Mouse (Mus musculus) limb, embryonic 10.5 days (tissue): ENCODE data around the gene Was. TPM values are rescaled to one million over a fixed set of nuclear protein-coding genes. Genes with fewer than 3 reads are reported as not detected.
"Not testable (repeated sequence)": the region's sequence is repeated elsewhere in the genome, so short reads cannot be mapped to it uniquely, and the experiment has no call there.

Experiments
- DNase-seq: peaks from one replicate; pipeline ENCODE4 v3.0.0-alpha.2; 2017; ENCODE audit warnings: low spot score
- H3K27ac ChIP-seq: fragments of 300-500 bp; sonication (generic); 2 replicates; pipeline ENCODE4 v1.5.1; 2016; ENCODE audit warnings: mild to moderate bottlenecking
- H3K27me3 ChIP-seq: fragments of 300-500 bp; sonication (generic); 2 replicates; pipeline ENCODE4 v1.6.1; 2016; ENCODE audit warnings: low read depth, mild to moderate bottlenecking; ENCODE audit not compliant: poor library complexity, severe bottlenecking
- H3K36me3 ChIP-seq: fragments of 300-500 bp; sonication (generic); 2 replicates; pipeline ENCODE4 v1.6.1; 2016; ENCODE audit warnings: mild to moderate bottlenecking, moderate library complexity
- H3K4me1 ChIP-seq: fragments of 300-500 bp; sonication (generic); 2 replicates; pipeline ENCODE4 v1.6.1; 2016
- H3K4me3 ChIP-seq: fragments of 300-500 bp; sonication (generic); 2 replicates; pipeline ENCODE4 v1.5.1; 2016; ENCODE audit warnings: mild to moderate bottlenecking, moderate library complexity
- H3K9me3 ChIP-seq: fragments of 300-500 bp; sonication (generic); replicated peaks from 2 replicates; pipeline ENCODE4 v1.6.1; 2016; ENCODE audit warnings: mild to moderate bottlenecking
- WGBS: fragments of 180-500 bp; shearing (Covaris S2); methylation state at CpG from one replicate; pipeline ENCODE4 v1.1.7; 2016; 5-methylcytosine and 5-hydroxymethylcytosine counted together
- polyA plus RNA-seq: library from polyadenylated mRNA; unstranded; fragments of >200 nt; fragmentation: Nextera tagmentation; extraction: Ambion mirVana; gene quantifications from 2 replicates; pipeline ENCODE4 v1.2.1, GENCODE M21; 2016

The Was gene
- polyA plus RNA-seq, 1 experiment from 2014 or later = 0.18 TPM

DNA sequence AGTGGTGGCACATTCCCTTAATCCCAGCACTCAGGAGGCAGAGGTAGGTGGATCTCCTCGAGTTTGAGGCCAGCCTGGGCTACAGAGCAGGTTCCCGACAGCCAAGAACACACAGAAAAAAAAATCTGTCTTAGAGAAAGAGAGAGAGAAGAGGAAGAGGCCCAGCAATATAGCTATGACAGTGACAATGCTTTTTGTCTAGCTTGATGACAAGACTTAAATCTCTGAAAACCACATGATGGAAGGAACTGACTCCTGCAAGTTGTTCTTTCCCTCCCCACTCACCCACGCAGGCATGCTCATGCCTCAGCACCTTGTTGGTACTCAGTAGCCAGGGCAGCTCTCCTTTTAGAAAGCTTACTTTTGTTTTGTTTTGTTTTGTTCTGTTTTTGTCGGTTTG, 9.1 kb upstream of the Was start:
- Histone ChIP-seq H3K27me3 (no peaks in the 10 kb centered on the region), H3K27ac (no peak overlapping the region), H3K4me3 (no peak overlapping the region), H3K9me3 (no peaks in the 10 kb centered on the region), H3K36me3 (no peaks in the 10 kb centered on the region), H3K4me1 (peaks cover 6% of the 10 kb centered on the region; the same call in 1 of the 2 replicates)
- WGBS = 72% methylated on average over 4 of the region's 4 CpGs
- DNase-seq = no peak

DNA sequence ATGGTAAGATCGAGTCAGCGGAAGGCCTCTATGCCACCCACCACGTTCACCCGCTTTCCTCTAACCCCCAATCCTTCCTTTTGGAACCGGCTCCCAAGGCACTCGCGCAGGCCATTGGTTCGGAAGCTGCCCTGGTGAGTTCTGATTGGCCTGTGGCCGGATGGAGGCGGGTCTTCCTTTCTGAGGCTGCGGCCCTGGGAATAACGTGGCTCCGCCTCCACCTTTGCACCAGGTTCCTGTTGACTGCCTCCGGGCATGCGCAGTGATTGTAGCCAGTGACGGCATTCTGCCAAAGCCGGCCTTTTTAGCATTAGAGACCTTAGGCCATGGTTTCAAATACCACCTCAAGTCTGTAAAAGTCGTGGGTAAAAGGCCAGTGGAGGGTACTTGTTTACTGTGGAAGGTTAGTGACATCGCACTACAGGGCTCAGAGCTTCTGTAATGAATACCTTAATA, 6.5 kb upstream of the Was start:
- 8% methylated on average over 19 of the region's 19 CpGs for WGBS
- peak; percentile 88 for DNase-seq
- Histone ChIP-seq H3K27ac (peak overlapping the region; percentile 82), H3K4me1 (peaks cover 6% of the 10 kb centered on the region; the same call in 1 of the 2 replicates), H3K9me3 (no peaks in the 10 kb centered on the region), H3K27me3 (no peaks in the 10 kb centered on the region), H3K36me3 (no peaks in the 10 kb centered on the region), H3K4me3 (peak overlapping the region; percentile 43)

DNA sequence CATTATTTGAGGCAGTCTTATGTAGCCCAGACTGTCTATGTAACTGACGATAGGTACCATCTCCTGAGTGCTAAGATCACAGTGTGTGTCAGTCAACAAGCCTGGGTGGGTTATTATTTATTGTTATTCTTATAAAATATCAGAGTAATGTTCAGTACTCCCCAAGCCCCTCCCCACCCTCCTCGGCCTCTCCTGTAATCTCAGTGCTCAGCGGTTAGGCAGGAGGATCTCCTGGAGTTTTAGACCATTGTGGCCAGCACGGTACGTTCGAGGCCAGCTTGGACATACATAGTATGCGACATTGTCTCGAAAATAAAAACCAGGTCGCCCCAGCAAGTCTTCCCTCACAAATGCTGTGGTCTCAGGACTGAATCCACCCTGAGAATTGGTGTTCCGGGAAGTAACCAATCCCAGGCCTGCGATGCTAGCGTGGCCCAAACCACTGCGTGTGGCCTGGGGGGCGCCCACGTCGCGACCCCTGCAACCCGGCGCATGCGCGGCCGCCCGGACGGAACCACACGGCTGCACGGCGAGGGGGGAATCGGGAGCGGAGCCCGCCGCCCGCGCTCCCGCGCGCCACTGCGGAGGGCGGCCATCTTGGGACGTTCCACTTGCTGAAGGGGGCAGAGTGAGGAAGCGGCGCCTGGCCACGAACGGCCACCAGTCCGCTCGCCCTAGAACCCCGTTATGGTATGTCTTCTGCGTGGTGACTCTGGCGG, 5.9 kb upstream of the Was start:
- not testable (repeated sequence) for H3K27me3 ChIP-seq

DNA sequence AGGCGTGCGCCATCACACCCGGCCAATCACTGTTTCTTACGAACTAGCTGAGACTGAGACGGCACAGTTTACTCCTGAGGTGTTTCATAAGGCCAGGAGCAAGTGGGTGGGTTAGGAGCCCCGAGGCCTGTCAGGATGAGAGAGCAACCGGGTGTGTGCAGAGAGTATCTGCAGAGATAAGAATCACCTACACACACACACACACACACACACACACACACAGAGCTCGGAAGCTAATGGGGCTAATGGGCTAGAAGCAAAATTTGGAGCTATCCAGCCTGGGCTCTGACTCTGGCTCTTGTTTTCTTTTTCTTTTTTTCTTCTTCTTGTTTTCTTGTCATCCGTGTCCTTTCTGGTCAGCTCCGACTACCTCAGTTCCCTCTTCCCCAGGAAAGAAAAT, 5.2 kb upstream of the Was start:
- no peaks in the 10 kb centered on the region for H3K27me3 ChIP-seq
- peaks cover under 1% of the 10 kb centered on the region; the same call in 1 of the 2 replicates for H3K4me1 ChIP-seq
- peak overlapping the region; percentile 40 for H3K4me3 ChIP-seq
- DNase-seq = no peak
- 87% methylated on average over 10 of the region's 10 CpGs for WGBS
- H3K36me3 ChIP-seq = no peaks in the 10 kb centered on the region
- H3K27ac ChIP-seq = no peak overlapping the region
- H3K9me3 ChIP-seq = no peaks in the 10 kb centered on the region

More for the DNA sequence above, 5.9 kb upstream of the Was start:
- peak overlapping the region; percentile 43 for H3K4me3 ChIP-seq
- H3K27ac ChIP-seq = peak overlapping the region; percentile 82
- WGBS = 5% methylated on average over 28 of the region's 48 CpGs
- H3K4me1 ChIP-seq, H3K36me3 ChIP-seq, DNase-seq, H3K9me3 ChIP-seq: not testable (repeated sequence)

DNA sequence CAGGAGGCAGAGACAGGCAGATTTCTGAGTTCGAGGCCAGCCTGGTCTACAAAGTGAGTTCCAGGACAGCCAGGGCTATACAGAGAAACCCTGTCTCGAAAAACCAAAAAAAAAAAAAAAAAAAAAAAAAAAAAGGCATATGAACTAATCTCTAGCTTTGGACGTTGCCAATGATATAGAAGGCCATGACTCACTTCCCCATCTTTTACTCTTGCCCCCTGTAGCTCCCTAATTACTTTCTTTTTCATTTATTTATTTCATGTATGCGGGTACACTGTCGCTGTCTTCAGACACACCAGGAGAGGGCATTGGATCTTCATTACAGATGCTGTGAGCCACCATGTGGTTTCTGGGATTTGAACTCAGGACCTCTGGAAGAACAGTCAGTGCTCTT, 653 bp upstream of the Was start:
- H3K27ac ChIP-seq, H3K36me3 ChIP-seq, H3K9me3 ChIP-seq, H3K4me1 ChIP-seq, H3K27me3 ChIP-seq, DNase-seq, H3K4me3 ChIP-seq: not testable (repeated sequence)
- WGBS = 97% methylated on average over 4 of the region's 5 CpGs

DNA sequence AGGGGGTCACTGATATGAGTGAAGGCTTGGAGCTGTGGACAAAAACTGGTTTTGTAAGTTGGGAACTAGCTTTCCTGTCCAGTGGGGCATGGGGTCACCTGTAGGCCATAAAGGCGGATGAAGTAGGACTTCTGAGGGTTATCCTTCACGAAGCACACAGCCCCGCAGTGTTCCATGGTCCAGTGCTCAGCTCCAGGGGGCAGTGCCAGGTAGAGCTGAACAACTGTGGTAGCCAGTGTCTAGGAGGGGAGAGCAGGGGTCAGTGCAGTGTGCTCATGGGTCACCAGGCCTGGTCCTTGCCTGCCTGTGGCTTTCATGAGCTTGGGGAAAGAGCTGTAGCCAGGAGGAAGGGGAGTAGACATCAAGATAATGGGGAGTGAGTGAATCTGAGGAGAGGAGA, 552 bp downstream of the Was start:
- WGBS = 92% methylated on average over 3 of the region's 3 CpGs
- DNase-seq = no peak
- Histone ChIP-seq H3K4me1 (no peaks in the 10 kb centered on the region), H3K27ac (no peak overlapping the region), H3K4me3 (no peak overlapping the region), H3K9me3 (no peaks in the 10 kb centered on the region), H3K27me3 (no peaks in the 10 kb centered on the region), H3K36me3 (no peaks in the 10 kb centered on the region)

DNA sequence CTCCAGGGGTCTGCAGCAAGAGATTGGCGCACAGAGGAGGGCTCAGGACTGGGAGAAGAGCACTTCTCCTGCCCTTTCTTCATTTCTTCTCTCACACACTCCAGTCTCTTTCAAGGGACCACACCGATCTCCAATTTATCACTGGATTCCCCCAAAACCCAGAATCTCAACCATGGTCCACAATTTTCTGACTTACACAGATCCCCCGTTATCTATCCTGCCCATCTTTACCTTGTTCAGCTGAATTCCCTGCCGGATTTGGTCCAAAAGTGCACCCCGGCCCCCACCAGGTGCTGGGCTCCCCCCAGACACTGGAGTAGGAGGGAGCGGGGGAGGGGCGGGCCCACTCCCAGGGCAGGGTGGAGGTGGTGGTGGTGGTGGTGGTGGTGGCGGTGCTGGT, 4.7 kb downstream of the Was start:
- 91% methylated on average over 7 of the region's 8 CpGs for WGBS
- Histone ChIP-seq H3K4me3 (no peak overlapping the region), H3K36me3 (no peaks in the 10 kb centered on the region), H3K4me1 (no peaks in the 10 kb centered on the region), H3K9me3 (no peaks in the 10 kb centered on the region), H3K27ac (no peak overlapping the region), H3K27me3 (no peaks in the 10 kb centered on the region)
- no peak for DNase-seq

DNA sequence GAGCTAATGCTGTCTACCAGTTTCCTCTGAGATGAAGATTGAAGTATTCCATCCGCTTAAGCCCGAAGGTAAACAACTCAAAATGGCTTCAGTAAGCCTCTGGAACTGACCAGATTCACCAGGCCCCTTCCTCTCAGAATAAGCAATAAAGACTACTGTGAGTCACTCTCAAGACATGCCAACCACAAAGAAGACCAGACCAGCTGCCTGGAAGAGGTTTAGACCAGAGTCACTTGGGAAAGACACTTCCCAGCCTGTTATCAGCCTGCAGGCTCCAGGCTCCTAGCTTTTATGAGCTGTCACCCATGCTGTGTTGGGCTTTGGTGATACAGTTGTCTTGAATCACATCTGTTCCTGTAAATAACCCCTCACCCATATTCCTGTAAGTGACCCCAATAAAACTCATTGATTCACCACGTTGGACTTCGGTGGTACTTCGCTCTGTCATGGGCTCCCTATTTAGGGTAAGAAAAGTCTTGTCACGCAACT, 5.5 kb downstream of the Was start:
- 75% methylated on average over 6 of the region's 6 CpGs for WGBS
- no peak overlapping the region for H3K27ac ChIP-seq
- H3K27me3 ChIP-seq = no peaks in the 10 kb centered on the region
- no peak for DNase-seq
- no peaks in the 10 kb centered on the region for H3K9me3 ChIP-seq
- no peaks in the 10 kb centered on the region for H3K4me1 ChIP-seq
- H3K36me3 ChIP-seq = no peaks in the 10 kb centered on the region
- no peak overlapping the region for H3K4me3 ChIP-seq

DNA sequence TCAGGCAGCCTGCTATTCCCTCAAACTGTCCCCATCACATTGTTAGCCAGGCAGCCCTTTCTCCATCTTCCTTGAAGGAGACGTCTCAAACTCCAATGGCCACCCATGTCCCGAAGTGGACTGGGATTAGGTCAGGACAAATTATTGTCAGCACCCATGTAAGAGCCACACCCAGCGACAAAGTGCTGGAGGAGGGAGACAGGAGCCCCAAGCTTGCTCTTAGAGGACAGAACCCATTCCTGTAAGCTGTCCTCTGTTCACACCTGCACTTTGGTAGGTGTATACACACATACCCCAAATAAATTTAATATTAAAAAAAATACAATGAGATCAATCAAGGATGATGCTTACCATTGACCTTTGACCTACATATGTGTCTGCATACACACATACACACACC, 15.2 kb downstream of the Was start:
- Histone ChIP-seq H3K9me3 (no peaks in the 10 kb centered on the region), H3K27me3 (no peaks in the 10 kb centered on the region), H3K4me3 (peak overlapping the region; percentile 64), H3K4me1 (0 out of 2 replicates have a peak, but pooled peaks cover 5% of the 10 kb centered on the region), H3K27ac (peak overlapping the region; percentile 76), H3K36me3 (peaks cover 26% of the 10 kb centered on the region)
- DNase-seq = no peak
- 45% methylated on average over 3 of the region's 3 CpGs for WGBS

DNA sequence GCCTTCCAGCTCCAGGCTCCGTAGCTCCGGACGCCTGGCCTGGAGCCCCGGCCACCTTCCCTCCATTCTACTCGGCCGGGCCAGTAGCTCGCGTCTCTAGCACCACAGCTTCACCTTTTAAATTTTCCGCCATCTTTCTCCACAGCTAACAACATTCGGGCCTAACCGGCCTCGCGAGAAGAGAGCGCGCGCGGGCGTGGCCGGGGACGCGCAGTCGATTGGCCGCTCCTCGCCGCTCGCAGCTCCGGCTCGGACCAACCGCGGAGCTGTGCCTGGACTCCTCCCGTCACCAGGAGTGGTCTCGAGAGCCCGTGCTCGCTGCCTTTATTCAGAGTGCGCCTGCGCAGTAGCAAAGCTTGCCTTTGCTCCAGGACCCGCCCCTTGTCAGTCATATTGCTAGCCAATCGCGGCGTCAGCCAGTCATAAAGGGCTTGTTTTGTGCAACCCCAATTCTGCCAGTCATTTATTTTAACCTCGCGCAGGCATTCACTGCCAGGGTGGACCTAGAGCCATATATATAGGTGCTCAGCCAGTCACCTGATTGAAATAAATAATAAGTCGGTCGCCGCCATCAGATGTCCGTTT, 15.8 kb downstream of the Was start, which contains the start of gene Suv39h1:
TSS of gene Suv39h1 (minus strand) at position 331 of the 585 bp plus-strand sequence.
- Histone ChIP-seq H3K9me3 (no peaks in the 10 kb centered on the region), H3K4me3 (peak within 1 kb of the TSS; percentile 64), H3K36me3 (peaks cover 32% of the 10 kb centered on the region), H3K4me1 (0 out of 2 replicates have a peak, but pooled peaks cover 5% of the 10 kb centered on the region), H3K27me3 (no peaks in the 10 kb centered on the region), H3K27ac (peak within 1 kb of the TSS; percentile 91)
- peak; percentile 82 for DNase-seq
- 8% methylated on average over 46 of the region's 46 CpGs for WGBS

DNA sequence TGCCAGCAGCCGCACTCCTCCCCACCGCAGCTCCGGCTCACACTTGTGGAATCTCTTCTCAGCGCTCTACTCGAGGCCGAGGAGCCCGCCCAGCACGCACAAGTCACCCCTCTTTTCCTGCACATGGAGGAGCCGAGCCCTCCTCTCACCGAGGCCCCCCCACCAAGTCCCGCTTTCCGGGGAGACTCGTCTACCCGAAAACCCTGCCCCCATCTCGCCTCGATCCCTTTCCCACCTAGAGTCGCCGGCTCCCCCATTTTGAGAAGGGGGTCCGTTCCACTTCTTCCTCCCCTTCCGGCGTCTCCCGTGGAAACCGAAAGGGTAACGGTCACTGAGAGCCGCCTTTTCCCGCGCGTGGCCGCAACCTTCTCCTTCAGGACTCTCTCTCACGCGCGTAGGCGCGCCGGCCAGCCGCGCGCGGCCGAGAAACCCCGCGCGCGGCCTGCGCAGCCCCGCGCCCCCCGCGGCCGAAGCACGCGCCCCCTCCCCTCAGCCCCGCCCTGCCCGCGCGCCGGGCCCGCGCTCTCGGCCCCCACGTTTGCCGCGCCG, 16.3 kb downstream of the Was start:
- DNase-seq = peak; percentile 50
- peak overlapping the region; percentile 64 for H3K4me3 ChIP-seq
- H3K27ac ChIP-seq = peak overlapping the region; percentile 91
- 0 out of 2 replicates have a peak, but pooled peaks cover 5% of the 10 kb centered on the region for H3K4me1 ChIP-seq
- 14% methylated on average over 55 of the region's 64 CpGs for WGBS
- H3K27me3 ChIP-seq = no peaks in the 10 kb centered on the region
- H3K36me3 ChIP-seq = peaks cover 37% of the 10 kb centered on the region
- H3K9me3 ChIP-seq = no peaks in the 10 kb centered on the region

DNA sequence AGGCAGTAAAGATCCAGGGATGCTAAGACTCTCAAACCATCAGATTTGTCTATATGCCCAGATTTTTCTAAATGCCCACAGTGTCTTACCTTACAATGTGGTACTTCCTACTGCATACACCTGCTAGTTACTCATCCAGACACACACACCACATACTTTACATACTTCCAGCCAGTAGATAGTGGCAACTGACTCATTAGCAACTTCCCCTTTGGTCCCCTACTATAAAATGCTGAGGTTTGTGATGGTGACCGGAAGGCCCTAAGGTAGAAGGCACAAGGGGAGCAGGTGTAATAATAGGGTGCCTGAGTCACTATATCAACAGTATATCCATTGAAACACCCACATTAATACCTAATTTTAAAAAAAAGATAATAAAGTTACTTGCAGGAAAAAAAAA, 21.1 kb downstream of the Was start:
- Histone ChIP-seq H3K27me3 (no peaks in the 10 kb centered on the region), H3K4me3 (no peak overlapping the region), H3K36me3 (peaks cover 84% of the 10 kb centered on the region), H3K27ac (no peak overlapping the region), H3K4me1 (0 out of 2 replicates have a peak, but pooled peaks cover 2% of the 10 kb centered on the region), H3K9me3 (no peaks in the 10 kb centered on the region)
- no peak for DNase-seq
- 95% methylated on average over 1 of the region's 1 CpGs for WGBS
